Mouse (Mus musculus): ENCODE results near the gene Stx16. TPM values are rescaled to one million over a fixed set of nuclear protein-coding genes. Genes with fewer than 3 reads are reported as not detected.

Gene Stx16
- polyA plus RNA-seq, 1 experiment from 2014 or later, result 17.1 TPM

GRCm38 (mm10) chr2:174071406-174071805 lies 4.7 kb upstream of the Stx16 start:
- no peak for ATAC-seq

GRCm38 (mm10) chr2:174073156-174073790 lies 2.8 kb upstream of the Stx16 start:
- Histone ChIP-seq H3K36me3 (ENCODE audit: control insufficient read depth, insufficient read depth, low read length) (no peaks in the 10 kb centered on the region), H3K4me2 (ENCODE audit: low read length) (no peak overlapping the region), H3K9me3 (replicated peaks; ENCODE audit: control insufficient read depth, low read length, poor library complexity, severe bottlenecking) (no peaks in the 10 kb centered on the region), H3K4me3 (ENCODE audit: low read depth, low read length) (no peak overlapping the region), H3K4me1 (ENCODE audit: control insufficient read depth, insufficient read depth, low read length) (peaks cover 28% of the 10 kb centered on the region), H3K9ac (ENCODE audit: low read depth, low read length) (no peak overlapping the region), H3K27me3 (ENCODE audit: control insufficient read depth, insufficient read depth, low read depth, low read length) (no peaks in the 10 kb centered on the region), H3K27ac (ENCODE audit: low read length) (no peak overlapping the region)
- 69% methylated on average over 5 of the region's 5 CpGs for WGBS
- no peak for ATAC-seq

More at GRCm38 (mm10) chr2:174071406-174071805, 4.7 kb upstream of the Stx16 start:
- Histone ChIP-seq H3K9me3 (replicated peaks; ENCODE audit: control insufficient read depth, low read length, poor library complexity, severe bottlenecking) (no peaks in the 10 kb centered on the region), H3K27me3 (ENCODE audit: control insufficient read depth, insufficient read depth, low read depth, low read length) (no peaks in the 10 kb centered on the region), H3K4me3 (ENCODE audit: low read depth, low read length) (no peak overlapping the region), H3K4me2 (ENCODE audit: low read length) (no peak overlapping the region), H3K9ac (ENCODE audit: low read depth, low read length) (no peak overlapping the region), H3K36me3 (ENCODE audit: control insufficient read depth, insufficient read depth, low read length) (no peaks in the 10 kb centered on the region), H3K4me1 (ENCODE audit: control insufficient read depth, insufficient read depth, low read length) (peaks cover 14% of the 10 kb centered on the region), H3K27ac (ENCODE audit: low read length) (no peak overlapping the region)
- 95% methylated on average over 5 of the region's 5 CpGs for whole genome bisulfite sequencing

- Histone ChIP-seq H3K9me3 (replicated peaks; ENCODE audit: control insufficient read depth, low read length, poor library complexity, severe bottlenecking) (no peaks in the 10 kb centered on the region), H3K27me3 (ENCODE audit: control insufficient read depth, insufficient read depth, low read depth, low read length) (no peaks in the 10 kb centered on the region), H3K4me3 (ENCODE audit: low read depth, low read length) (peak overlapping the region; percentile 92), H3K4me1 (ENCODE audit: control insufficient read depth, insufficient read depth, low read length) (peaks cover 30% of the 10 kb centered on the region), H3K4me2 (ENCODE audit: low read length) (peak overlapping the region; percentile 92), H3K9ac (ENCODE audit: low read depth, low read length) (peak overlapping the region; percentile 66), H3K27ac (ENCODE audit: low read length) (peak overlapping the region; percentile 90), H3K36me3 (ENCODE audit: control insufficient read depth, insufficient read depth, low read length) (no peaks in the 10 kb centered on the region)
- ATAC-seq, result peak; percentile 11; the same call in 1 of the 2 replicates
- WGBS, result 0% methylated on average over 7 of the region's 13 CpGs
Observed at GRCm38 (mm10) chr2:174074621-174075020, 1.5 kb upstream of the Stx16 start.

GRCm38 (mm10) chr2:174075072-174075570 lies 987 bp upstream of the Stx16 start:
- Histone ChIP-seq H3K27ac (ENCODE audit: low read length) (peak overlapping the region; percentile 90), H3K4me1 (ENCODE audit: control insufficient read depth, insufficient read depth, low read length) (peaks cover 30% of the 10 kb centered on the region), H3K36me3 (ENCODE audit: control insufficient read depth, insufficient read depth, low read length) (no peaks in the 10 kb centered on the region), H3K27me3 (ENCODE audit: control insufficient read depth, insufficient read depth, low read depth, low read length) (no peaks in the 10 kb centered on the region), H3K4me2 (ENCODE audit: low read length) (peak overlapping the region; percentile 92), H3K9me3 (replicated peaks; ENCODE audit: control insufficient read depth, low read length, poor library complexity, severe bottlenecking) (no peaks in the 10 kb centered on the region), H3K9ac (ENCODE audit: low read depth, low read length) (peak overlapping the region; percentile 65), H3K4me3 (ENCODE audit: low read depth, low read length) (peak overlapping the region; percentile 92)
- 0 out of 2 replicates have a peak, but pooled peaks have one; percentile 1 for ATAC-seq
- WGBS, result under 1% methylated on average over 22 of the region's 22 CpGs

GRCm38 (mm10) chr2:174076433-174076824 lies 321 bp downstream of the Stx16 start:
- Histone ChIP-seq H3K9me3 (replicated peaks; ENCODE audit: control insufficient read depth, low read length, poor library complexity, severe bottlenecking) (no peaks in the 10 kb centered on the region), H3K4me1 (ENCODE audit: control insufficient read depth, insufficient read depth, low read length) (peaks cover 35% of the 10 kb centered on the region), H3K27ac (ENCODE audit: low read length) (peak overlapping the region; percentile 90), H3K9ac (ENCODE audit: low read depth, low read length) (peak overlapping the region; percentile 84), H3K4me2 (ENCODE audit: low read length) (peak overlapping the region; percentile 92), H3K27me3 (ENCODE audit: control insufficient read depth, insufficient read depth, low read depth, low read length) (no peaks in the 10 kb centered on the region), H3K36me3 (ENCODE audit: control insufficient read depth, insufficient read depth, low read length) (no peaks in the 10 kb centered on the region), H3K4me3 (ENCODE audit: low read depth, low read length) (peak overlapping the region; percentile 92)
- ATAC-seq, result peak; percentile 80
- WGBS, result under 1% methylated on average over 22 of the region's 22 CpGs

GRCm38 (mm10) chr2:174077004-174077695 lies 1.0 kb downstream of the Stx16 start:
- Histone ChIP-seq H3K27ac (ENCODE audit: low read length) (peak overlapping the region; percentile 90), H3K4me1 (ENCODE audit: control insufficient read depth, insufficient read depth, low read length) (peaks cover 35% of the 10 kb centered on the region), H3K4me3 (ENCODE audit: low read depth, low read length) (peak overlapping the region; percentile 92), H3K36me3 (ENCODE audit: control insufficient read depth, insufficient read depth, low read length) (no peaks in the 10 kb centered on the region), H3K9me3 (replicated peaks; ENCODE audit: control insufficient read depth, low read length, poor library complexity, severe bottlenecking) (no peaks in the 10 kb centered on the region), H3K4me2 (ENCODE audit: low read length) (peak overlapping the region; percentile 92), H3K9ac (ENCODE audit: low read depth, low read length) (peak overlapping the region; percentile 84), H3K27me3 (ENCODE audit: control insufficient read depth, insufficient read depth, low read depth, low read length) (no peaks in the 10 kb centered on the region)
- WGBS, result 0% methylated on average over 19 of the region's 19 CpGs
- ATAC-seq, result no peak

- peak overlapping the region; percentile 84 for H3K9ac ChIP-seq (ENCODE audit: low read depth, low read length)
- H3K9me3 ChIP-seq (replicated peaks; ENCODE audit: control insufficient read depth, low read length, poor library complexity, severe bottlenecking), result no peaks in the 10 kb centered on the region
- H3K27me3 ChIP-seq (ENCODE audit: control insufficient read depth, insufficient read depth, low read depth, low read length), result no peaks in the 10 kb centered on the region
- peaks cover 35% of the 10 kb centered on the region for H3K4me1 ChIP-seq (ENCODE audit: control insufficient read depth, insufficient read depth, low read length)
- 6% methylated on average over 10 of the region's 11 CpGs for WGBS
- ATAC-seq, result no peak
- peak overlapping the region; percentile 92 for H3K4me3 ChIP-seq (ENCODE audit: low read depth, low read length)
- no peaks in the 10 kb centered on the region for H3K36me3 ChIP-seq (ENCODE audit: control insufficient read depth, insufficient read depth, low read length)
- H3K4me2 ChIP-seq (ENCODE audit: low read length), result peak overlapping the region; percentile 92
- H3K27ac ChIP-seq (ENCODE audit: low read length), result no peak overlapping the region
Observed at GRCm38 (mm10) chr2:174077776-174078338, 1.7 kb downstream of the Stx16 start.

GRCm38 (mm10) chr2:174081833-174082232 lies 5.7 kb downstream of the Stx16 start:
- Histone ChIP-seq H3K4me2 (ENCODE audit: low read length) (no peak overlapping the region), H3K27ac (ENCODE audit: low read length) (no peak overlapping the region), H3K27me3 (ENCODE audit: control insufficient read depth, insufficient read depth, low read depth, low read length) (no peaks in the 10 kb centered on the region), H3K4me1 (ENCODE audit: control insufficient read depth, insufficient read depth, low read length) (peaks cover 21% of the 10 kb centered on the region), H3K36me3 (ENCODE audit: control insufficient read depth, insufficient read depth, low read length) (no peaks in the 10 kb centered on the region), H3K9ac (ENCODE audit: low read depth, low read length) (no peak overlapping the region), H3K9me3 (replicated peaks; ENCODE audit: control insufficient read depth, low read length, poor library complexity, severe bottlenecking) (no peaks in the 10 kb centered on the region), H3K4me3 (ENCODE audit: low read depth, low read length) (no peak overlapping the region)
- no peak for ATAC-seq
- WGBS, result 94% methylated on average over 5 of the region's 5 CpGs

Measured in midbrain, embryonic 16.5 days (tissue).